Mouse (Mus musculus): Measurements from ENCODE around the gene Mlh3. TPM values are rescaled to one million over a fixed set of nuclear protein-coding genes. Genes with fewer than 3 reads are reported as not detected.

The Mlh3 gene
- polyA plus RNA-seq, 1 experiment from 2014 or later = 9.4 TPM

DNA sequence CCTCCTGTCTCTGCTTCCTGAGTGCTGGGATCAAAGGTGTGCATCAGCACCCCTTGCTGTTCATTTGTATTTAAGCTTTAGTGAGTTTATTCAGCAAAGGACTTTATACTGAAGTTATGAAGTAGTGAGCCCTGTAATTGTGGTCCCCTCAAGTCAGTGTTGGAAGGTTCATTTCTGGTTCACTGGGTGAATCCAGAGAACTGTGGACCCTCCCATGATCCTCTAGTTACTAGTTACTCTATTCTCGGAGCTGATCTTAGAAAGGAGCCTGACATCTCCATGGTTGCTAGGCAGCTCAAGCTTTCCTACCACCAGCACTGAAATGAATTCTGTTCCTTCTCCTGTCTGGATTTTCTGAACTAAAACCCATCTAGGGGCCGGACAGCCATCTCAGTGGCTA, 25.1 kb upstream of the Mlh3 start:
- no peaks in the 10 kb centered on the region for H3K27me3 ChIP-seq (ENCODE audit: control insufficient read depth, insufficient read depth, low read length)
- no peak overlapping the region for H3K4me2 ChIP-seq (replicated peaks)
- no peaks in the 10 kb centered on the region for H3K4me1 ChIP-seq (replicated peaks; ENCODE audit: control insufficient read depth, insufficient read depth, low read length)
- no peak for DNase-seq (ENCODE audit: low spot score)
- H3K4me3 ChIP-seq (replicated peaks; ENCODE audit: low read length) = no peak overlapping the region
- 86% methylated on average over 2 of the region's 2 CpGs for WGBS
- no peak for ATAC-seq (ENCODE audit: low FRiP score)
- peaks cover 15% of the 10 kb centered on the region; the same call in 1 of the 2 replicates for H3K9me3 ChIP-seq (ENCODE audit: control insufficient read depth, low read length)
- no peak overlapping the region for H3K9ac ChIP-seq
- no peak overlapping the region for H3K27ac ChIP-seq
- H3K36me3 ChIP-seq (replicated peaks; ENCODE audit: control insufficient read depth, insufficient read depth) = peaks cover 27% of the 10 kb centered on the region

DNA sequence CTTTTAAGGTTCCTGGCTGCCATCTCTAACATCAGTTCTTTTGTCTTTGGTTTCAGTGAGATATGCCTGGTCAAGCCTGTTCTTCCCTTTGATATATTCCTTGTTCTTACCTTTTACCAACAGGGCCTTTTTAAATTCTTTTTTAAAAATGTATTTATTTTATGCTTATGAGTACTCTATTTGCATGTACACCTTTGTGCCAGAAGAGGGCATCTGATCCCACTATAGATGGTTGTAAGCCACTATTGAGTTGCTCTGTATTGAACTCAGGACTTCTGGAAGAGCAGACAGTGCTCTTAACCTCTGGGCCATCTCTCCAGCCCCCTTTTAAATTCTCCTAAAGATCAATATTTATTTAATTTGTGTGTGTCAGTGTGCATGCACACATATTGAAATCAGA, 22.5 kb upstream of the Mlh3 start:
- Histone ChIP-seq H3K36me3 (replicated peaks; ENCODE audit: control insufficient read depth, insufficient read depth) (0 out of 2 replicates have a peak, but pooled peaks cover 3% of the 10 kb centered on the region), H3K9ac (no peak overlapping the region), H3K4me2 (replicated peaks) (no peak overlapping the region), H3K4me3 (replicated peaks; ENCODE audit: low read length) (no peak overlapping the region), H3K27ac (no peak overlapping the region), H3K4me1 (replicated peaks; ENCODE audit: control insufficient read depth, insufficient read depth, low read length) (peaks cover 5% of the 10 kb centered on the region), H3K9me3 (ENCODE audit: control insufficient read depth, low read length) (peaks cover 15% of the 10 kb centered on the region; the same call in 1 of the 2 replicates), H3K27me3 (ENCODE audit: control insufficient read depth, insufficient read depth, low read length) (no peaks in the 10 kb centered on the region)
- DNase-seq (ENCODE audit: low spot score) (no peak), ATAC-seq (ENCODE audit: low FRiP score) (no peak)

DNA sequence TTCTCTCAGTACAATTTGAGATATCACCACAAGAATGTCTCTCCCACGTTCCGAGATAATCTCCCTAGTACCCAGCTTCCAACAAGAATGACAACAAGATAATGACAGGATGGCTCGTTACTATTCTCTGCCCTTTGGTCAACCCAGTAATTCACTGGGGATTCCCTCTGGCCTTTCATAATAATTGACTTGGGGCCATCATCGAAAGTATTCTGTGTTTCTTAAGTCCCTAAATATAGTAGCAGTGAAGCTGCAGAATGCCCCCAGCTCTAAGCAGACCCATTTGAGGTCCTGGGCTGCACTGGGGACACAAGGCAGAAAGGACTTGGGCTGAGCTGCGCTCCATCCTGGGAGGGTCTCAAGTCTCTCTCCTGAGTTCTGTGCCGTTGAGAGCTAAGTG, 21.9 kb upstream of the Mlh3 start:
- Histone ChIP-seq H3K4me3 (replicated peaks; ENCODE audit: low read length) (no peak overlapping the region), H3K36me3 (replicated peaks; ENCODE audit: control insufficient read depth, insufficient read depth) (no peaks in the 10 kb centered on the region), H3K27ac (no peak overlapping the region), H3K9ac (no peak overlapping the region), H3K4me2 (replicated peaks) (no peak overlapping the region), H3K4me1 (replicated peaks; ENCODE audit: control insufficient read depth, insufficient read depth, low read length) (peaks cover 5% of the 10 kb centered on the region), H3K27me3 (ENCODE audit: control insufficient read depth, insufficient read depth, low read length) (no peaks in the 10 kb centered on the region), H3K9me3 (ENCODE audit: control insufficient read depth, low read length) (peaks cover 15% of the 10 kb centered on the region; the same call in 1 of the 2 replicates)
- no peak for ATAC-seq (ENCODE audit: low FRiP score)
- DNase-seq (ENCODE audit: low spot score) = no peak
- WGBS = 81% methylated on average over 6 of the region's 6 CpGs

DNA sequence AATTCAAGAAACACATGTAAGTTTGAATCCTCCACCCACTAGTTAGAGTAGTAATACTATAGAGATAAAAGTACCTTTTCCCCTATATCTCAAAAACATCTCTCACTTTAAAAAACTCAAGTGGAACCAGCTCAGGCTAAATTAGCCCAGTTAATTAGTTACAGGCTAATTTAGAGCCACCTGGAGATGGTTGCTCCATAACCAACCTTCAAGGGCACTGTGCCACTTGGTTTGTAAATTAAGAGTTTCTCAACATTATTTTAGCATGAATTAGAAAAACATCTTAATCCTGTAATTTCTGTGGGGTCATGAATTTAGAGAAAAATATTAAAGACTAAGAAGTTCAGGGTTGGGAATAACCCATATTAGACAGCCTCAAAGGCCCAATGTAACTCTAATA, 21.1 kb upstream of the Mlh3 start:
- H3K27ac ChIP-seq = no peak overlapping the region
- H3K4me3 ChIP-seq (replicated peaks; ENCODE audit: low read length) = no peak overlapping the region
- DNase-seq (ENCODE audit: low spot score) (no peak), ATAC-seq (ENCODE audit: low FRiP score) (no peak)
- no peaks in the 10 kb centered on the region for H3K36me3 ChIP-seq (replicated peaks; ENCODE audit: control insufficient read depth, insufficient read depth)
- no peak overlapping the region for H3K9ac ChIP-seq
- peaks cover 5% of the 10 kb centered on the region for H3K4me1 ChIP-seq (replicated peaks; ENCODE audit: control insufficient read depth, insufficient read depth, low read length)
- H3K4me2 ChIP-seq (replicated peaks) = no peak overlapping the region
- H3K27me3 ChIP-seq (ENCODE audit: control insufficient read depth, insufficient read depth, low read length) = no peaks in the 10 kb centered on the region
- H3K9me3 ChIP-seq (ENCODE audit: control insufficient read depth, low read length) = peaks cover 15% of the 10 kb centered on the region; the same call in 1 of the 2 replicates

DNA sequence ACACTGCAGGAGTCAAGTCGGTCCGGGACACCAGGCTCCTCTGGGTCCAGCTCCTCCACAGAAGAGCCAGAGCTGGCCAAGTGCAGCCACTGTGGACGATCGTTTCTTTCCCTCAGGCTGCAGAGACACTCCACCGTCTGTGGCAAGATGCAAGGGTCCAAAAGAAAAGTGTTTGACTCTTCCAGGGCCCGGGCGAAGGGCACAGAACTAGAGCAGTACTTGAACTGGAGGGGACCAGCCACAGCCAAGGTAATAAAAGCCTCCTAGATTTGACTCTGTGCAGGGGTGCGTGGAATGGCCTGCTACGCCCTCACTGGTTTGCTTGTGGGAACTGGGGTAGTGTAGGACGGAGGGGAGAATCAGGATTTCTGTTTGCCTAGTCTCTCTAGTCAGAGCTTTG, 20.2 kb upstream of the Mlh3 start:
- Histone ChIP-seq H3K4me2 (replicated peaks) (peak overlapping the region; percentile 15; the same call in 1 of the 2 replicates), H3K27ac (no peak overlapping the region)
- WGBS = 85% methylated on average over 10 of the region's 10 CpGs

DNA sequence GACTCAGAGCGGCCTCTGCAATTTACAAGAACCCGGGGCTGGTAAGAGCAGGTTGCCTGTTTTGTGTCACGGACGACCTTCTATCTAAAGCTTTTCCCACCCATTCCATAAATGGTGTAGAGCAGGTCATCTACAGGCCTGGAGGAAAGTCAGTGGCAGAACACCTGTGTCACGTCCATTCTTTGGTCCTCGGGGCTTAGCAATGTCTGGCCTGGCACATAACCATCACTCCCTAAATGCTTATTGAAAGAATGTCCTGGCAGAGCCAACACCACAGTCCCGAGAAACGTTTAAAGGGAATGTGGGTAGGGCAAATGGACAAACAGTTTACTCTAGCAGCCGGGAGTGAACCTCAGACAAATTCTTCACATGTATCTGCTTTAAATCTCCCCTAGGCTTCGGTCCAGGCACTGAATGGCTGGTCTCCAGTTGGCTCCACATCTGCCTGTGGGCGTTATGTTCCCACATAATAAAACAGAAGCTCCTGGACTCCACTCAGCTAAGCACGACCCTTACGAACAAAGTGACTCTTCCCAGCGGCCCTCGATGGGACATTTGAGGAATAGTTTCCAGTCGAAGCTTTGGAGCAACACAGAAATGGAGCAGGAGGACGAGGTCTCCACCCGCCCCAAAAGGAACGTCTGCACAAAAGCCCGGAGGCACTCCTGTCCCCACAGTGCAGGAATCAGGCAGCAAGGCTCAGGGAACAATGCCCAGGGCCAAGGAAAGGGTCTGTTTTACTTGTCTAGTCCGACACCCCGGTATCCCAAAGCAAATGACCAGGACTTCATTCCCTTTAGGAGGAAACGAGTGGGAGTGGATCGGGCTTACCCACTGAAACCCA, 19.0 kb upstream of the Mlh3 start:
- peak overlapping the region; percentile 56 for H3K9ac ChIP-seq
- H3K27me3 ChIP-seq (ENCODE audit: control insufficient read depth, insufficient read depth, low read length) = no peaks in the 10 kb centered on the region
- H3K4me3 ChIP-seq (replicated peaks; ENCODE audit: low read length) = peak overlapping the region; percentile 44
- no peaks in the 10 kb centered on the region for H3K36me3 ChIP-seq (replicated peaks; ENCODE audit: control insufficient read depth, insufficient read depth)
- no peak overlapping the region for H3K27ac ChIP-seq
- peaks cover 5% of the 10 kb centered on the region for H3K4me1 ChIP-seq (replicated peaks; ENCODE audit: control insufficient read depth, insufficient read depth, low read length)
- DNase-seq (ENCODE audit: low spot score) (no peak), ATAC-seq (ENCODE audit: low FRiP score) (no peak)
- 62% methylated on average over 24 of the region's 24 CpGs for WGBS
- peak overlapping the region; percentile 87 for H3K4me2 ChIP-seq (replicated peaks)
- H3K9me3 ChIP-seq (ENCODE audit: control insufficient read depth, low read length) = peaks cover 8% of the 10 kb centered on the region; the same call in 1 of the 2 replicates

More for the DNA sequence above, 20.2 kb upstream of the Mlh3 start:
- no peak overlapping the region for H3K4me3 ChIP-seq (replicated peaks; ENCODE audit: low read length)
- H3K9ac ChIP-seq = no peak overlapping the region
- H3K27me3 ChIP-seq (ENCODE audit: control insufficient read depth, insufficient read depth, low read length) = no peaks in the 10 kb centered on the region
- DNase-seq (ENCODE audit: low spot score) (no peak), ATAC-seq (ENCODE audit: low FRiP score) (no peak)
- H3K36me3 ChIP-seq (replicated peaks; ENCODE audit: control insufficient read depth, insufficient read depth) = no peaks in the 10 kb centered on the region
- H3K9me3 ChIP-seq (ENCODE audit: control insufficient read depth, low read length) = peaks cover 15% of the 10 kb centered on the region; the same call in 1 of the 2 replicates
- H3K4me1 ChIP-seq (replicated peaks; ENCODE audit: control insufficient read depth, insufficient read depth, low read length) = peaks cover 5% of the 10 kb centered on the region

DNA sequence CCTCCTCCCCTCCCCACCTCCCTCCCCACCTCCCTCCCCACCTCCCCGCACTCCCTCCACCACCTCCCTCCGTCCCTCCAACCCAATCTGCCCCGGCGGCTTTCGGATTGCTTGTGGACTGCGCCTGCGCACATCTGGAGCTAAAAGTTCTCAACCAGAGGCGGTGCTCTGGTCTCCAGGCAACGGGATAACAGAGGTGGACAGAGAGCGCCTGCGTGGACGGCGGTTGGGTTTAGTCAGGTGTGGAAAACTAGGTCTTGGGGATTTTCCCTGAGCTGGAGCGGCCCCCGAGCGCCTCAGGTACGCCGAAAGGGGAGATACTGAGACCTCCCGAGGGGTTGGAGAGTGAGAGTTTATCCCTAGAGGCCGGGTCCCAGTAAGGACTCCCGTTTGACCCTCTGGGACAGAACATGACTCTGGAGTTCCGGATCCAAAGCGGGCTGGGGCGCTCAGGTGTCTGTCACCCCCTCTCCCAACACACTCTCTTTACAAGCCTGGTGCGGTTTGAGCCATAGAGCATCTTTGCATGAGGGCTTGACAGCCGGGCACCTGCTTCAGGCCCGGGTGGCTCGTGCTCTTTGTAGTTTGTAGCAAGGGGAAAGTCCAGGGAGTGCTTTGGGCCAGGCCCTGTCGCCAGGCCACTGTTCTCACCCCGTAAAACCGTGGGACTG, 18.2 kb upstream of the Mlh3 start, which contains the start of gene Zc2hc1c:
Zc2hc1c (plus strand) TSS at position 106 of the 671 bp plus-strand sequence.
- Histone ChIP-seq H3K27me3 (ENCODE audit: control insufficient read depth, insufficient read depth, low read length) (no peaks in the 10 kb centered on the region), H3K27ac (no peak within 1 kb of the TSS), H3K36me3 (replicated peaks; ENCODE audit: control insufficient read depth, insufficient read depth) (no peaks in the 10 kb centered on the region), H3K4me1 (replicated peaks; ENCODE audit: control insufficient read depth, insufficient read depth, low read length) (peaks cover 5% of the 10 kb centered on the region), H3K4me2 (replicated peaks) (peak within 1 kb of the TSS; percentile 87), H3K4me3 (replicated peaks; ENCODE audit: low read length) (peak within 1 kb of the TSS; percentile 44), H3K9me3 (ENCODE audit: control insufficient read depth, low read length) (no peaks in the 10 kb centered on the region), H3K9ac (peak within 1 kb of the TSS; percentile 56)
- DNase-seq (ENCODE audit: low spot score) (peak; percentile 82), ATAC-seq (ENCODE audit: low FRiP score) (peak; percentile 86)
- 3% methylated on average over 31 of the region's 31 CpGs for WGBS

DNA sequence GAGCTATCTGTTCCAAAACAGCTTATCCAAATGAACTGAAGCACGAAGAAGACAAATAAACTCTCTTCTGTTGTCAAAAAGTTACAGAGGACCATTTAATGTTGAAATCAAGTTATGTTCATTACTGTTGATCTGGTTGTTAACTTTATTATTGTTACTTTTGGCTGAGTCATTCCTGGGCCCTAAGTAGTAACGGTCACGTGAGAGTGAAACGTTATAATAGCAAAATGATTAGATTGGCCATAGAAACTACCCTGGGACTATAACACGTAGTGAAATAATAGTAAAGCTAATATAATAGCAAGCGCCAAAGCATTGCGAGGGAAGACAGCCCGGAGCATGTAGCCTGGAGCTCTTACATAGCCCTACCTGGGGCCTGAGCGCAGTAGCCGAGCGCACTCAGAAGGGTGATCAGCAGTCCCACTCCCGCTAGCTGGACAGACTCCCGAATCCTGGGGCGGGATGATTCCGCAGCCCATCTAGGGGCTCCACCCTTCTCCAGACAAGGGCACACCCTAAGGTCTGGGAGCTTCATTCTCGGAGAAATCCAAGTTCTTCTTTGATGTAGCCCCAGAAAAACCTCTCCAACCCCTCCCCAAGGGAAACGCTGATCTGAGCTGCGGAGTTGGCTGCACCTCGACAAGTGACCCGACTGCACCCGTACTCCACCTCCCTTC, 17.5 kb upstream of the Mlh3 start, which contains the start of gene Acyp1:
Acyp1 (minus strand) TSS at position 630 of the 677 bp plus-strand sequence.
- Histone ChIP-seq H3K4me1 (replicated peaks; ENCODE audit: control insufficient read depth, insufficient read depth, low read length) (peaks cover 5% of the 10 kb centered on the region), H3K4me3 (replicated peaks; ENCODE audit: low read length) (peak within 1 kb of the TSS; percentile 44), H3K36me3 (replicated peaks; ENCODE audit: control insufficient read depth, insufficient read depth) (no peaks in the 10 kb centered on the region), H3K9ac (peak within 1 kb of the TSS; percentile 56), H3K4me2 (replicated peaks) (peak within 1 kb of the TSS; percentile 87), H3K27me3 (ENCODE audit: control insufficient read depth, insufficient read depth, low read length) (no peaks in the 10 kb centered on the region), H3K9me3 (ENCODE audit: control insufficient read depth, low read length) (no peaks in the 10 kb centered on the region), H3K27ac (no peak within 1 kb of the TSS)
- peak; percentile 40; the same call in 1 of the 2 replicates for ATAC-seq (ENCODE audit: low FRiP score)
- 9% methylated on average over 21 of the region's 21 CpGs for WGBS
- no peak for DNase-seq (ENCODE audit: low spot score)

DNA sequence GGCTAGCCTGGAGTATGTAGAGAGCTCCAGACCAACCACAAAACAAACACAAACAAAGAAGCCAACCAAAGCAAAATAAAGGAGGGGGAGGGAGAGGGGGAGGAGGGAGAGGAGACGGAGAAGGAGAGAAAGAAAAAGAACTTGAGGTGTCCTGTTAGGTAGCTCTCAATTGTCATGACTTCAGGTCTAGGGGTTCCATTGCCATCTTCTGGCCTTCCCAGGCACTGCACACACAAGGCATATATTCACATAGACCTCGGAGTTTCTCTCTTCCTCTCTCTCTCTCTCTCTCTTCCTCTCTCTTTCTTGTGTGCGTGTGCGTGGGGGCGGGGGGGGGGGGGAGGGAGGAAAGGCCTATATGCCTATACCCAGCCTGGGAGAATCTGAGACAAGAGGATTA, 16.5 kb upstream of the Mlh3 start:
- DNase-seq (ENCODE audit: low spot score) = no peak
- H3K4me3 ChIP-seq (replicated peaks; ENCODE audit: low read length) = no peak overlapping the region

More for the DNA sequence above, 16.5 kb upstream of the Mlh3 start:
- Histone ChIP-seq H3K36me3 (replicated peaks; ENCODE audit: control insufficient read depth, insufficient read depth) (no peaks in the 10 kb centered on the region), H3K4me1 (replicated peaks; ENCODE audit: control insufficient read depth, insufficient read depth, low read length) (peaks cover 5% of the 10 kb centered on the region), H3K27me3 (ENCODE audit: control insufficient read depth, insufficient read depth, low read length) (no peaks in the 10 kb centered on the region), H3K27ac (no peak overlapping the region), H3K9me3 (ENCODE audit: control insufficient read depth, low read length) (no peaks in the 10 kb centered on the region), H3K4me2 (replicated peaks) (no peak overlapping the region), H3K9ac (no peak overlapping the region)
- no peak for ATAC-seq (ENCODE audit: low FRiP score)
- WGBS = 34% methylated on average over 2 of the region's 5 CpGs
